In the genomic region with DNA sequence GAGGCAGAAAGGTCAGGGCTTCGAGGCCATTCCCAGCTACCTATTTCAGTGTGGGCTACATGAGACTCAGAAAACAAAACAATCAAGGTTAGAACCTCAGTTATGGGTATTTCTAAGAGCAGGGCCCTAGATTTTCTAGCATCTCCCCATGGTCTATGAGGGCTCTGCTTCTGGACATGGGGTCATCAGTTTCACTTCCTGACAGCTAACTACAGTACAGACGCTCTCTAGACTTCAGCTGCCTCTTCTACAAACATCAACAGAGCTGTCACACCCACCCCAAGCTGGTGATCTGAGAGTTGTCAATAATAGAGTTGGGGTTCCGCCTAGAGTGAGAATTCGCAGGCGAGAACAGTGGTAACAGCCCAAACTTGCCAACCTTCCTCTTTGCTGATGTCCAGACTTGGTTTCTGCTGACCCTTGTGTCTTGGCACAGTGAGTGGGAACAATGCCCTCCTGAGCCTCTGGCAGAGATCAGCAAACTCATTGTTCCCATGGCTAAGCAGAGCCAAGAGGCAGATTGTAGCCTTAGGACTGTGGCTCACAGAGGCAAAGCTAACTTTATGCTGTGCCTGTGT, we compare ENCODE assay signal across 11 mouse cellular contexts. TPM values are rescaled to one million over a fixed set of nuclear protein-coding genes. Genes with fewer than 3 reads are reported as not detected.
DNase-seq lines count a peak whose midpoint lies in the region; ATAC-seq lines count a peak whose summit lies in the region.
"Had no signal": no experiment of that assay in that cellular context is flagged by ENCODE, and none has a peak within 500 bp of the region (broad histone marks: within the 10 kb centered on the region; RNA-seq: fewer than 3 reads in every experiment).

No protein-coding gene starts in this region.

- H3K27me3 ChIP-seq in kidney, embryonic 16.5 days (ENCODE audit: insufficient read depth, low read length): no peaks in the 10 kb centered on the region
- no peaks in the 10 kb centered on the region for H3K27me3 ChIP-seq in midbrain, embryonic 11.5 days (ENCODE audit: control insufficient read depth, insufficient read depth, low read length)
- H3K27me3 ChIP-seq: hindbrain, embryonic 15.5 days had no signal

- no peak overlapping the region for H3K9ac ChIP-seq in kidney, embryonic 16.5 days (replicated peaks; ENCODE audit: low read length)
- H3K9ac ChIP-seq in midbrain, embryonic 11.5 days (ENCODE audit: low read length): no peak overlapping the region
- H3K9ac ChIP-seq: hindbrain, embryonic 15.5 days; liver, postnatal 0 days had no signal

- no peaks in the 10 kb centered on the region for H3K4me1 ChIP-seq in kidney, embryonic 16.5 days (ENCODE audit: insufficient read depth, low read length)
- no peaks in the 10 kb centered on the region for H3K4me1 ChIP-seq in midbrain, embryonic 11.5 days (ENCODE audit: control insufficient read depth, insufficient read depth, low read length)
- H3K4me1 ChIP-seq: hindbrain, embryonic 15.5 days had no signal

- H3K4me3 ChIP-seq in kidney, embryonic 16.5 days (ENCODE audit: low read length): no peak overlapping the region
- H3K4me3 ChIP-seq in midbrain, embryonic 11.5 days (ENCODE audit: low read depth, low read length): no peak overlapping the region
- H3K4me3 ChIP-seq: hindbrain, embryonic 15.5 days had no signal

- H3K9me3 ChIP-seq in kidney, embryonic 16.5 days (ENCODE audit: low read length): no peaks in the 10 kb centered on the region
- H3K9me3 ChIP-seq in midbrain, embryonic 11.5 days (ENCODE audit: control insufficient read depth, low read length): no peaks in the 10 kb centered on the region
- H3K9me3 ChIP-seq: hindbrain, embryonic 15.5 days had no signal

- H3K27ac ChIP-seq in kidney, embryonic 16.5 days (ENCODE audit: low read length): no peak overlapping the region
- H3K27ac ChIP-seq in midbrain, embryonic 11.5 days (ENCODE audit: low read depth, low read length): no peak overlapping the region
- H3K27ac ChIP-seq: hindbrain, embryonic 15.5 days; stomach, postnatal 0 days had no signal

- intact Hi-C loops in left cerebral cortex, postnatal 10 days (cut with DNase I): no loop called here

- DNase-seq in kidney, adult 9 months: peak; percentile 57
- DNase-seq in adipocyte (ENCODE audit: low spot score): peak; percentile 74
- DNase-seq in frontal cortex, postnatal 10 days (ENCODE audit: low spot score in 2 of 2): peak; percentile 7 to 19
- DNase-seq in left cerebral cortex, postnatal 10 days (ENCODE audit: extremely low spot score in 1 of 2, low spot score in 2 of 2): peak; percentile 8 to 26
- DNase-seq in midbrain, embryonic 11.5 days (ENCODE audit: low spot score, missing footprints): no peak
- no peak for DNase-seq in lung, postnatal 36 days
- DNase-seq: liver, postnatal 0 days had no signal

- no peak for ATAC-seq in kidney, embryonic 16.5 days (ENCODE audit: low FRiP score, low TSS enrichment)
- ATAC-seq in midbrain, embryonic 11.5 days (ENCODE audit: low FRiP score): no peak
- ATAC-seq: liver, postnatal 0 days had no signal

- H3K36me3 ChIP-seq in kidney, embryonic 16.5 days (ENCODE audit: insufficient read depth, low read length): no peaks in the 10 kb centered on the region
- no peaks in the 10 kb centered on the region for H3K36me3 ChIP-seq in midbrain, embryonic 11.5 days (ENCODE audit: control insufficient read depth, insufficient read depth, low read length)
- H3K36me3 ChIP-seq: hindbrain, embryonic 15.5 days had no signal

- 86% methylated on average over 5 of the region's 5 CpGs for WGBS in kidney, embryonic 16.5 days
- 82% methylated on average over 5 of the region's 5 CpGs for WGBS in midbrain, embryonic 11.5 days

- no peak overlapping the region for H3K4me2 ChIP-seq in kidney, embryonic 16.5 days (replicated peaks; ENCODE audit: low read depth, low read length)
- H3K4me2 ChIP-seq in midbrain, embryonic 11.5 days: no peak overlapping the region
- H3K4me2 ChIP-seq: hindbrain, embryonic 15.5 days had no signal

RNA-seq across cellular contexts. Expression of a gene that starts 28.6 kb away (rescaled TPM):
- 66.6 and 76.6 TPM in 2 replicates for polyA plus RNA-seq in kidney, embryonic 16.5 days (2015; fragmentation: Nextera tagmentation; extraction: Ambion mirVana)
- 100 to 1,000 TPM in 1 of 2 experiments, 10 to 100 TPM in 1; 97.8 to 103 TPM for total RNA-seq in left cerebral cortex, postnatal 10 days (2021)
- 87.6 and 95.2 TPM in 2 replicates for polyA plus RNA-seq in midbrain, embryonic 11.5 days (2014; fragmentation: Nextera tagmentation; extraction: Ambion mirVana)

RNA-seq across cellular contexts. Expression of a gene that starts 30.9 kb away (rescaled TPM):
- not detected in 2 replicates for polyA plus RNA-seq in kidney, embryonic 16.5 days (2015; fragmentation: Nextera tagmentation; extraction: Ambion mirVana)
- under 1 TPM; 0.58 to 0.61 TPM for total RNA-seq in left cerebral cortex, postnatal 10 days (2021)
- polyA plus RNA-seq in midbrain, embryonic 11.5 days (2014; fragmentation: Nextera tagmentation; extraction: Ambion mirVana): not detected in 2 replicates
- total RNA-seq: common myeloid progenitor, adult 5-6 weeks had no signal
- polyA plus RNA-seq: liver, postnatal 0 days had no signal

RNA-seq across cellular contexts. Expression of a gene that starts 40.0 kb away (rescaled TPM):
- polyA plus RNA-seq in kidney, embryonic 16.5 days (2015; fragmentation: Nextera tagmentation; extraction: Ambion mirVana): 15.7 and 23.2 TPM in 2 replicates
- 10 to 100 TPM; 32.1 to 33.4 TPM for total RNA-seq in left cerebral cortex, postnatal 10 days (2021)
- polyA plus RNA-seq in midbrain, embryonic 11.5 days (2014; fragmentation: Nextera tagmentation; extraction: Ambion mirVana): 7.1 and 10.0 TPM in 2 replicates

Comparison
In these comparisons a context has a peak if more than half of its experiments do, and no peak if none do; other contexts are left out.
1. DNase-seq: peak in kidney, adult 9 months (single experiment), adipocyte (single experiment), frontal cortex, postnatal 10 days (2 of 2) and left cerebral cortex, postnatal 10 days (2 of 2); none in midbrain, embryonic 11.5 days (single experiment) and lung, postnatal 36 days (single experiment).